Mouse (Mus musculus) liver, postnatal 0 days (tissue): ENCODE measurements around the gene Ltc4s.

Source experiments
- CTCF ChIP-seq: sonication (generic); IDR thresholded peaks from 2 replicates; pipeline ENCODE4 v1.5.1; 2016; ENCODE audit warnings: antibody characterized with exemption, low read depth
- EP300 ChIP-seq: IDR thresholded peaks from 2 replicates; pipeline ENCODE4 v1.6.1; 2016; ENCODE audit warnings: antibody characterized with exemption, low read depth, mild to moderate bottlenecking

- TF ChIP-seq CTCF, result no peak
- TF ChIP-seq EP300, result no peak
Observed at GRCm38 (mm10) chr11:50206037-50206436, 32.4 kb downstream of the Ltc4s start.
